Mouse (Mus musculus) midbrain, embryonic 13.5 days (tissue): ENCODE measurements around the gene Nhsl1. TPM values are rescaled to one million over a fixed set of nuclear protein-coding genes. Genes with fewer than 3 reads are reported as not detected.

Experiments
- ATAC-seq: fragments of 200-750 bp; cut with Nextera tagmentation; 2 replicates; pipeline ENCODE4 v1.8.0; 2017; ENCODE audit warnings: mild to moderate bottlenecking, moderate TSS enrichment, moderate library complexity
- H3K27ac ChIP-seq: fragments of 300-500 bp; sonication (generic); 2 replicates; pipeline ENCODE4 v1.5.1; 2015; ENCODE audit warnings: inconsistent platforms, mild to moderate bottlenecking, moderate library complexity
- H3K27me3 ChIP-seq: fragments of 300-500 bp; sonication (generic); 2 replicates; pipeline ENCODE4 v1.6.1; 2015; ENCODE audit warnings: mild to moderate bottlenecking, inconsistent platforms
- H3K36me3 ChIP-seq: fragments of 300-500 bp; sonication (generic); 2 replicates; pipeline ENCODE4 v1.6.1; 2015; ENCODE audit warnings: mild to moderate bottlenecking, inconsistent platforms
- H3K4me1 ChIP-seq: fragments of 300-500 bp; sonication (generic); replicated peaks from 2 replicates; pipeline ENCODE4 v1.6.1; 2015; ENCODE audit warnings: inconsistent platforms
- H3K4me2 ChIP-seq: fragments of 300-500 bp; sonication (generic); replicated peaks from 2 replicates; pipeline ENCODE4 v1.6.1; 2015; ENCODE audit warnings: moderate library complexity, mild to moderate bottlenecking, inconsistent platforms
- H3K4me3 ChIP-seq: fragments of 300-500 bp; sonication (generic); replicated peaks from 2 replicates; pipeline ENCODE4 v1.5.1; 2015; ENCODE audit warnings: mild to moderate bottlenecking, inconsistent platforms
- H3K9ac ChIP-seq: fragments of 300-500 bp; sonication (generic); replicated peaks from 2 replicates; pipeline ENCODE4 v1.6.1; 2015; ENCODE audit warnings: mild to moderate bottlenecking, inconsistent platforms
- H3K9me3 ChIP-seq: fragments of 300-500 bp; sonication (generic); 2 replicates; pipeline ENCODE4 v1.6.1; 2016; ENCODE audit warnings: mild to moderate bottlenecking, inconsistent platforms
- WGBS: fragments of 180-500 bp; shearing (Covaris S2); methylation state at CpG from one replicate; pipeline ENCODE4 v1.1.7; 2015; 5-methylcytosine and 5-hydroxymethylcytosine counted together
- polyA plus RNA-seq: library from polyadenylated mRNA; unstranded; fragments of >200 nt; fragmentation: Nextera tagmentation; extraction: Ambion mirVana; gene quantifications from 2 replicates; pipeline ENCODE4 v1.2.1, GENCODE M21; 2015

The Nhsl1 gene
- polyA plus RNA-seq, 1 experiment from 2014 or later, result 14.3 TPM

DNA sequence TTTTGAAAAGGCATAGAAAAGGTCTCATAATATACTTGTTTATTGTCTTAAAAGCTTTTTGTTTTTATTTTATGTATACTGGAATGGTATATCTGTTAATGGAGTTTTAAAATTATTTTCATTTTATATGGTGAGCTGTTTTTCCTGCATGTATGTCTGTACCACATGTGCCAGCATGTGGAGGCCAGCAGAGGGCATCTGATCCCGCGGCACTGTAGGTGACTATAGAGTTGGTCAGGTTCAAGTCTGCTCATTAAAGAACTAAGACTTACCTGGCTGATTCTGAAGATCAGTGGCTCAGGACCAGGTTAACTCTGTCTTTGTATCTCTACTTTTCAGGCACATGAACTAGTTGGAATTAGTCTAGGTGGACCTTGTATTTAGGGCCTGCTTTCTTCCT lies 253.8 kb downstream of the Nhsl1 start:
- Histone ChIP-seq H3K4me1 (no peaks in the 10 kb centered on the region), H3K27ac (no peak overlapping the region), H3K9me3 (0 out of 2 replicates have a peak, but pooled peaks cover 2% of the 10 kb centered on the region), H3K36me3 (no peaks in the 10 kb centered on the region), H3K4me2 (no peak overlapping the region), H3K4me3 (no peak overlapping the region), H3K9ac (no peak overlapping the region), H3K27me3 (no peaks in the 10 kb centered on the region)
- 52% methylated on average over 2 of the region's 2 CpGs for WGBS
- ATAC-seq, result no peak

Other genes starting within 250 kb of the Nhsl1 start
- gene Ect2l, start 108.1 kb upstream of the Nhsl1 start, polyA plus RNA-seq, result 0.35 and 0.73 TPM in 2 replicates
- gene Ccdc28a, start 84.0 kb upstream of the Nhsl1 start, polyA plus RNA-seq, result 8.7 and 8.9 TPM in 2 replicates
- gene Hebp2, start 227.1 kb downstream of the Nhsl1 start, polyA plus RNA-seq, result 7.6 TPM in 2 replicates